Mouse (Mus musculus): ENCODE measurements around the gene Ryr2.
A peak's percentile ranks its signal among the peaks of the same experiment; 100 is the strongest.
"Not testable (repeated sequence)": the region's sequence is repeated elsewhere in the genome, so short reads cannot be mapped to it uniquely, and the experiment has no call there.

The Ryr2 gene

GRCm38 (mm10) chr13:12033914-12034313 lies 72.8 kb downstream of the Ryr2 start:
- peak; percentile 29 to 39 for DNase-seq

DNA sequence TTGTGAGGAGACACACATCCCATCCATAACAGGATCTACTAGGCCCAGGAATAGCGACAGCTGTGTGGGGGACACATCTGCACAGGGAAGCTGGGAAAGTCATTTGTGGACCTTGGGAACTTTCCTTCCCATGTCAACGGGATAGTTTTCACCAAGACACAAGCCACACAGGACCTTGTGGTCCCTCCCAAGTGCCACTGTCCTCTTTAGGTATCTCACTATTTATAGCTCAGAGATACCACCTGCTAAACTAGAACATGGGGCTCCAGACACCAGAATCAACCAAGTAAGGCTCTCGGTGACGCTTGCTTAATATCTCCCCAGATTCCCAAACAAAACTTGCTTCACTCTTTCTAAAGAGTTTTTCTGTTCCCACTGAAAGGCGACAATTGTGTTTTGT lies 73.5 kb downstream of the Ryr2 start:
- no peak for DNase-seq

- no peak for DNase-seq
Measured at GRCm38 (mm10) chr13:12029841-12030240, 76.9 kb downstream of the Ryr2 start.

DNA sequence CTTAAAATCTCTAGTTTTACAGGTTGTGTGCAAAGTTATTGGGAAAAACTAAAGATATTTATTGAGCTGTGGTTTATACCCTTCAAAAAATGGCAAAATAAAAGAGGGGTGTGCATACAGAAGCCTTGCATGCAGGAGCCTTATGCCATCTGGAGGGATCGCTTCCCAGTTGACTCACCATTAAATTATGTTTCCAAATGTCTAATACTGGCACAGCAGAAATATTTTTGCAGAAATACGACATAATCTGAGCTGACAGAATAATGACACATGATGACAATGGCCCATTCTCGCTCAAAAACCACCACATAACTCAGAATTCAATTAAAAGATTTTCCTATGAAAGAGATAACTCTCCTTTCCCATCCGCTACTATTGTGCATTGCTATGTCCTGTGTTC lies 77.4 kb downstream of the Ryr2 start:
- DNase-seq: no peak

DNA sequence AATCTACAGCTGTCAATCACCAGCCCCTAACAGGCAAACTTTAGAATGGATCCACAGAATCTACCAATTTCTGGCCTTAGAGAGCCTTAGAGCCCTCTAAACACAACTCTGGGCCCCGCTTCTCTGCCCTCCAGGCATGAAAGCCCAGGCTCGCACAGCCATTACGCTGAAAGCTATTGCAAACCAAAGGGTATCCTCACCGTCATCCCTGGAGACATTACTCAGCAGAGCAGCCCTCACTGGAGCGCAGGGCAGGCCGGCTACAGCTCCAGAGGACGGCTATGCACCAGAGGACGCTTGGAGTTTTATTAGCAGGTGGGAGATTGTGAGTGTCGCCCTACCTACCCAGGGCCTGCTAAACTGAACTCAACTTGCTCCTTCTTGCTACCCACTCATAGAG lies 88.7 kb downstream of the Ryr2 start:
- DNase-seq: no peak

GRCm38 (mm10) chr13:12013986-12014385 lies 92.8 kb downstream of the Ryr2 start:
- peak; percentile 24 to 41 for DNase-seq

GRCm38 (mm10) chr13:12008995-12009689 lies 97.6 kb downstream of the Ryr2 start:
- DNase-seq: no peak

- DNase-seq: no peak
Measured at GRCm38 (mm10) chr13:12007579-12007978, 99.2 kb downstream of the Ryr2 start.

GRCm38 (mm10) chr13:12001891-12002294 lies 104.9 kb downstream of the Ryr2 start:
- peak; percentile 48 to 68 for DNase-seq

DNA sequence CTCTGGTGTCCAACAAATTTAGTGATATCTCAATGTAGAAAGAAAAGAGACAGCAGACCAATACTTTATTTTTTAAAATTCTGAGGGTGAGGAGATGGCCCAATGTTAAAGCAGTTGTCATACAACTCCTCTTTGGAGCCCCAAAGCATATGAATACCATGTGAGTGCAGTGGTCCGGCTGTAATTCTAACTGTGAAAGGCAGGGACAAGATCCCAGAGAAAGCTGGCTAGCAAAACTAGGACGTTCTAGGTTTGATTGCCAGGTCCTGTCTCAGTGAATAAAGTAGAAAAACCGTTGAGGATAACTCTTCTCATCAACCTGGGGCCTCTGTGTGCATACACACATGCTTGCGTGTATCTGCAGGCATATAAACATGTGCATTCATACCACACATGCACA lies 106.9 kb downstream of the Ryr2 start:
- DNase-seq: peak; percentile 31 to 44

DNA sequence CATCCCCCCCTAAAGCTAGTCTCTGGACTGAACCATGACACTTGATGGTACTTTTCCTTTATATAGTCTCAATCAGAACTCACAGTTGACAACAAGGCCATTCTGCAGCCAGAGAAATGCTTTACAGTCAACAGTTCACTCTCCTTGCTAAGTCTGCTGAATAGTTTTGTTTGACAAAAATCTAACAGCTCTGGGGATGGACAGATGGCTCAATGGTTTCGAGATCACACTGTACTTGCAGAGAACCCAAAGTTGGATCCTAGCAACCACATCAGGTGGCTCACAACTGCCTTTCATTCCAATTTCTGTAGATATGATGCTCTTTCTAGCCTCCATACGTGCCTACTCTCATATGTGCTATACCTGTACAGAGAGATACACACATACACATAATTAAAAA lies 109.4 kb downstream of the Ryr2 start:
- no peak for DNase-seq

- no peak for DNase-seq
Measured at GRCm38 (mm10) chr13:11987556-11987955, 119.2 kb downstream of the Ryr2 start.

DNA sequence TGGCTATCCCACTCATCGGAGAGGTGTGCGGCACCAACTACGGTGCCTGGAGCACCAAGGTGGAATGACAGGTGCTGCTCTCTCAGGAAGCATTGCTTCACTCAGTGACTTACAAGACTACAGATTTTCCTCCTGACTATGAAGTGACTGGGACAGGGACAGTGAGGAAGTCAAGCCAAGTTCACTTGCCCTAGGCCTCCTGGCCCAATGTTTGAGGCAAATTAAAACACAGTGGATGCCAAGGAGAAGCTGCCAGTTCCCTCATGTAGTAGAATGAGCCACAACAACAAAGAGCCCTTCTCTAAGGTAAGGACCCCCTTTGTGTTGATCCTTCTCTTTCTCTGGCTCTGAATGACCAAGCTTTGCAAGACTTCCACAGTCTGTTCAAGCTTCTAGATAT lies 121.7 kb downstream of the Ryr2 start:
- peak; percentile 40 to 54 for DNase-seq

DNA sequence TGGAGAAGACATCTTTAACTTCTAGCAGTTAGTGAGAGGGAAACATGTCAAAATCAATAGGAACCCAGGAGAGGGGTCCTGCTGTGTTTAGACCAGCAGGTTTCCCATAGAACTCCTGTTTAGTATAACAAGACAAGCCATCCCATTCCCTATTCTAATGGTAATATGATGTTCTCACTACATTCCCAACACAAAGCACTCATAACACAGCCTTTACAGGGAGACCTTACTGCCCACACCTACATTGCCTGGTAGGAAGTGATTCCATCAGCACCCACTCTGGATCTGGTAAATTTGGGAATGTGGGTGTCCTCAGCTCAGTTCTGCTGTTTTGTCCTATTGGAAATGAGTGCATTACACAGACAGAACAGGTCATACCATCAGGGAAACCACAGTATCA lies 127.7 kb downstream of the Ryr2 start:
- no peak for DNase-seq

DNA sequence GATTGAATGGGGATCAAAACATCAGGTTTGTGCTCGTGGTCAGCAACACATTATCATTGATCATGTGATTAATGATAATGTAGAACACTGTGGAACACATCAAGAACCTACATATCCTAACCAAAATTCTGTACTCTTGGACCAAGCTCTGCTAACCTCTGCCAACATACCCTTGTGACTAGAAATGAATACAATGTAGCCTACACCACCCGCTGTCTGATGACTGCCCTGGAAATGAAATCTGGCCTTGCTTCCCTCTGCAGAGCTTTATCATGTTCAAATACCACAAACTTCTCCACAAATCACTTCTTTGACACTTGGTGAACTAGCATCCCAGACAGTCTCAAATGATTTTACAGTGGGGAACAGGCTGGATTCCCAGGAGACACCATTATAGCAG lies 128.4 kb downstream of the Ryr2 start:
- no peak for DNase-seq

GRCm38 (mm10) chr13:11977606-11978005 lies 129.1 kb downstream of the Ryr2 start:
- peak; percentile 44 to 46 for DNase-seq

- peak; percentile 50 to 57 for DNase-seq
Measured at GRCm38 (mm10) chr13:11964391-11964790, 142.4 kb downstream of the Ryr2 start.

DNA sequence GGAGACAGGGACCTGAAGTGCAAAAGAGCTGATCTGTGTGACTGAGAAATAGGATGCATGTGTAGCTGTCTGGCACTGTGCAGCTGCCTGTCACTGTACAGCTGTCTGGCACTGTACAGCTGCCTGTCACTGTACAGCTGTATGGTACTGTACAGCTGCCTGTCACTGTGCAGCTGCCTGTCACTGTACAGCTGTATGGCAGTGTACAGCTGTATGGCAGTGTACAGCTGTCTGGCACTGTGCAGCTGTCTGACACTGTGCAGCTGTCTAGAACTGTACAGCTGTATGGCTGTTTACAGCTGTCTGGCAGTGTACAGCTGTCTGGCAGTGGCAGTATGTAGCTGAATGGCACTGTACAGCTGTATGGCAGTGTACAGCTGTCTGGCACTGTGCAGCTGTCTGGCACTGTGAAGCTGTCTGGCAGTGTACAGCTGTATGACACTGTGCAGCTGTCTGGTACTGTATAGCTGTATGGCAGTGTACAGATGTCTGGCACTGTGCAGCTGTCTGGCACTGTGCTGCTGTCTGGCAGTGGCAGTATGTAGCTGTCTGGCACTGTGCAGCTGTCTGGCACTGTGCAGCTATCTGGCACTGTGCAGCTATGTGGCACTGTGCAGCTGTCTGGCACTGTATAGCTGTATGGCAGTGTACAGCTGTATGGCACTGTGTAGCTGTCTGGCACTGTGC lies 147.1 kb downstream of the Ryr2 start:
- DNase-seq: no peak

- no peak for DNase-seq
Measured at GRCm38 (mm10) chr13:11958854-11959253, 147.9 kb downstream of the Ryr2 start.

DNA sequence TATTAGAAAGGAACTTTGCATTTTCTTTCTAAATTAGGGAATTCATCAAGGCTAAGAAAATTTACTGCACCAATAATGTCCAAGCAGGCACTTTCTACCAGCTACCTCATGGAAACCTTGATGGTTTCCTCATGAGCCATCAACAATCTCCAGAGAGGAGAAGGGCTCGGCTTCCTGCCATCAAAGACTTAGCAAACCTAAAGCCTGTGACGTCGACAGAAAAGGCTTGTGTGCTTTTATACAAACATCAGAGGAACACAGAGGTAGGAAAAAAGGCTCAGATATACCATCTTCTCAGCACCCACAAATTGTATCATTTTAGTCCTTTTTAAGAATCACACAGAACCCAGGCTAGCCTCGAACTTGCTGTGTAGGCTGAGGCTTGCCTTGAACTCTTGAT lies 148.5 kb downstream of the Ryr2 start:
- no peak for DNase-seq

DNA sequence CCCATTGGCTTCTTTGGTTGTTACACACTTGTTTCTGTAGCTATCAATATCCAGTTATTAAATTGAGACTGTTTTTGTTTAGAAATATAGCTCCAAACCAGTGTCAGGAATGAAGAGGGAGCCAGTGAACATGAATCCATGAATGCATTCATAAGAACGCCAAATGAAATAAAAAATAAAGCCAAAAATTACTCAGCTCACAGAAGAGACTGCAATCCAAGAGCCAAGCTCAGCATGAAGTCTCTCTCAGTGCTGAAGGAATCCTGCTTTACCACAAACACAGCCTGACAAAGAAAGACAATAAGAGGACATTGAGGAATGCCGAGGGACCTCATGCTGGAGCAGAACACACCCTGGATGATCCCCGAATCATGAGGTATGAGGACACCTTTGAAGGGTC lies 154.8 kb downstream of the Ryr2 start:
- DNase-seq: peak; percentile 30 to 32

- DNase-seq: peak; percentile 54 to 57
Measured at GRCm38 (mm10) chr13:11945740-11946139, 161.0 kb downstream of the Ryr2 start.

- no peak for DNase-seq
Measured at GRCm38 (mm10) chr13:11941724-11942123, 165.0 kb downstream of the Ryr2 start.

DNA sequence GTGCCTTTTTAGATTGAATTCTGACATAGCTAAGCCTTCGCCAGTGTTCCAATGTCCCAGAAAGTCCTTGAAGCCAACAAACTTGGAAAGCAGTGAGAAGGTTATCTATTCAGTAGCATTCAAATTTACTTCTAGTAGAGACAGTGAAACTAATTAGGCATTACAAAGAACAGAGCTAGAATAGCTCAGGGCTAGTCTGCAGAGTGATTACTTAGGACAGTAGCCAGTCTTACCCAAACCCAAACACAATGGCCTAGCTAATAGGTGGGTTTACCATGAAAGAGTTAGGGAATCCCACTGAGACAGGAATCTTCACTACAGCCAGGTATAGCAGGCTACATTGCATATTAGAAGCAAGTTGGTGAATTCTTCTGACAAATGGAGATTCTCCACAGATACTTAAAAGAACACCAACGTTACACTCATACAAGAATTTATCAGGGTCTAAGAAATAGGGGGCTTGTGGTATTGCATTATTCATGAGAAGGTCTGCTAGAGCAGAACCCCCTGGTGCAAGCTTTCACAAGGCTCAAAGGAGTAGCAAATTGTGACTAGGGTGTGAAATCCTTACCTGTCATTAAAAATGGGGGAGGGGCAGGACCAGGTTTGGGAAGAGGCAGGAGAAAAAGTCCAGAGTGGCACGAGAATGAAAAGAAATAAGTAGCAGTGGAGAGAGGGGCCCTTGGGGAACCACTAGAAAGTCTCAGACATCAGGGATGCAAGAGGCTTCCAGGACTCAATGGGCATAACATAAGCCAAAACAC lies 172.3 kb downstream of the Ryr2 start:
- not testable (repeated sequence) for DNase-seq
